Comparison of ENCODE assay signal across 16 mouse cellular contexts in genomic region chr14:109648536-109648935, GRCm38 (mm10).
"Had no signal": no experiment of that assay in that cellular context is flagged by ENCODE, and none has a peak within 500 bp of the region (broad histone marks: within the 10 kb centered on the region; RNA-seq: fewer than 3 reads in every experiment).

No protein-coding gene starts in this region.

- H3K9ac ChIP-seq: neural tube, embryonic 12.5 days; neural tube, embryonic 13.5 days; neural tube, embryonic 15.5 days; stomach, embryonic 15.5 days had no signal

- H3K9me3 ChIP-seq: neural tube, embryonic 12.5 days; neural tube, embryonic 13.5 days; neural tube, embryonic 15.5 days; stomach, embryonic 15.5 days had no signal

- H3K4me3 ChIP-seq: neural tube, embryonic 12.5 days; neural tube, embryonic 13.5 days; neural tube, embryonic 15.5 days; stomach, embryonic 15.5 days had no signal

- H3K27ac ChIP-seq: neural tube, embryonic 12.5 days; neural tube, embryonic 13.5 days; neural tube, embryonic 15.5 days; stomach, embryonic 15.5 days; stomach, postnatal 0 days had no signal

- H3K36me3 ChIP-seq: neural tube, embryonic 12.5 days; neural tube, embryonic 13.5 days; neural tube, embryonic 15.5 days; stomach, embryonic 15.5 days had no signal

- DNase-seq: retina, postnatal 1 day; right cerebral cortex, adult 18-20 months; right cerebral cortex, postnatal 14 days; right cerebral cortex, postnatal 25 days; right cerebral cortex, postnatal 4 days; spleen, adult 18-20 months; thymus, adult 18-20 months; thymus, postnatal 14 days; thymus, postnatal 25 days; thymus, postnatal 36 days; thymus, postnatal 4 days had no signal

- H3K4me1 ChIP-seq: neural tube, embryonic 12.5 days; neural tube, embryonic 13.5 days; neural tube, embryonic 15.5 days; stomach, embryonic 15.5 days had no signal

- H3K27me3 ChIP-seq: neural tube, embryonic 12.5 days; neural tube, embryonic 13.5 days; neural tube, embryonic 15.5 days; stomach, embryonic 15.5 days had no signal
